Mouse (Mus musculus) adrenal gland (tissue): ENCODE data around the gene Olig3.
"Not testable (repeated sequence)": the region's sequence is repeated elsewhere in the genome, so short reads cannot be mapped to it uniquely, and the experiment has no call there.

ENCODE experiments used
- intact Hi-C: fragments of 180-260 bp; cut with DNase I; formaldehyde crosslinking; loops from one replicate; pipeline ENCODE4 v1.15.1; 2025

Gene Olig3

DNA sequence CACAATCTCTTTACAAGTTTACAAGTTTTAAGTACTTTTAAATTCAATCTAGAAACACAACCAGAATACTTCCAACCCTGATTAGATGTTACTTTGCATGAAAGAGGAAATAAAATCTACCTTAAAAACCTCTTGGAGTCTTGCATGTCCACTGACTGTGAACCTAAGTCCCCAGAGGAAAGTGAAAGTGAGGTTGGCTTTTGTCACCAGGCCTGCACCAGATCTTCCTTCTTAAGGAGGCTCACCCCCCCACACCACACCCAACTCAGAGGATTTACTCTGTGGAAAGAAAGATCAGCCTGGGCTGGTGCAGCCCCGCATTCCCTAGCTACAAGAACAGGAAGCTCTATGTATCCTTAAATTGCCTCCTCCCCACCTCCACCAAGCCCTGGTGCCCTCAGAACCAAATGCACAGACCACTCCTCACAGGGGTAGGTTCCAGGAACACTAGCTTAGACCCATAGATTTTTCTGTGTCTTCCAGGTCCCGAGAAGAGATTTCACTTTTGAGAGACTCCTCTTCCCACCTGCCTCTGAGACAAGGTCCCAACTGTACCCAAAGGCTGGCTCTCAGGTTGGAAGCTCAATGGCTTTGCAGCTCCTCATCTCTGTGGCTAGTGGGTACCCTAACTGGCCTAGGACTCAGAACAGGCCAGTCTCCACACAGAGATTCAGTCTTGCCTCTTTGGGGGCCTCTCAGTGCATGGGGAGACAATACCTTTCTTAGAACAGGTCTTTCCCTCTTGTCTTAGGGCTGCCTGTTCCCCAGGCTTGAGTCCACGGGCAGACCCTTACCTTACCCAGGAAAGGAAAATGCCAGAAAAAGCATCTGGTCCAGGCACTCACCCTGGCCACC, 4.3 kb downstream of the Olig3 start:
- intact Hi-C loops, result no loop called here

DNA sequence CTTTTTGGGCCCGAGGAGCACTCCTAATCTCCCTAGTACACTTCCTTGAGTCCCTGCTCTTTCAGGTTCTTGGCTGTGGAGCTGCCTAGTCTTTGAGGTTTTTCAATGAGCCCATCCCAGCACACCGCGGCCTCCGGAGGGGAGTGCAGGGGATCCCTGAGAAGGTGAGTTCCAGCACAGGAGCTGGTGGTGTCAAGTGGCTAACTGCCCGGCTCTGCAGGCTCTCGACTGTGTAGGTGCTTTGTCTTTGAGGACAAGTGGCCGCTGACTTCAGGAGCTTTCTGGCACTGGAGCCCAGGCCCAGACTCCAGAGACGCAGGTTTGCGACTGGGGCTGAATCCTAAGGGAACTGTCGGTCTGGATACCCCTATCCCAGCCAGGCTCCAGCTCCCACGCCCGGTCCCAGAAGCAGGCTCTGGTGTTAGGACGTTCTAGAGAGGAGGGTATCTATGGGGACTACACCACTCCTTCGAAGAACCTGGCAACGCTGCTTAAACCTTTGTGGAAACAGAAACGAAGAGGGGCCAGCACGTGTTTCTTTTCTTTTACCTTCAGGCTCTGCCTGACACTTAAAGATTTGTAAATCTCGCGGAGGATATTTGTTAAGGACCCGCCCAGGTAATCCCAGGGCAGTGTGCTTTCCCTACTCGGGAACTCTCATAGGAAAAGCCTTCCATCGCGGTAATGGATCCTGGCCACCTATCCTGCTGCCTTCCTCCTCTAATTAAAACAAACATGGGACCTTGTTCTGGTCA, 5.4 kb downstream of the Olig3 start:
- intact Hi-C loops, result no loop called here

DNA sequence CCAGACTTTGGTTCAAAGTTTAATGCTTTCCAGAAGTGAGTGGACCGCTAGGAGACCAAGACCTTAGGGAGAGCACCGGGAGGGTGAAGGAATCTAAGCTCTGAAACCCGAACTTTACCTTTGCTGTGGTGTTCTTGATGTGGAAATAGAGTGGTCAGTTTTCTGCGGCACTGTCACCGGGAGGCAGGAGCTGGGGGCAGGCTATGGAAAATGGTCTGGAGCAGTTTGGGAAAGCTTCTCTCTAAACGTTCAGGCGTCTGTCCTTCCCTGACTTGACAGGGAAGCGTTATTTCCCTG, 5.9 kb downstream of the Olig3 start:
- intact Hi-C loops, result no loop called here

DNA sequence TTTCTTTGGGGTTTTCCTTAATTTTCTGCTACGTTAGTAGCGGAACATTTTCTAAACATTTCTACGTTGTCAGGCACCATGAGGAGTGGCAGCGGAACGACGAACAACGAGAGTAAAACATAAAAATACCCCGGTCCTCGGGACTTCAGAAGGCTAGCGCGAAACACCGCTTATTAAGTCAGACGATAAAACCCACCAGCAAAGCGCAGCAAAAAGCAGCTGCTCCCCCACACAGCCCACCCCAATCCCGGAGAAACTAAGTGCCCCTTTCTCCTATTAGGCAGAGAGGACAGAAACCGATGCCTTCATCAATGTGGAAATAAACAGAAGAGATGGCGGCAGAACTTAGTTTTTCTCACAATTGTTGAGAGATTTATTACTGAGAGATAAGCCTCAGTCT, 6.5 kb downstream of the Olig3 start:
- intact Hi-C loops, result no loop called here

DNA sequence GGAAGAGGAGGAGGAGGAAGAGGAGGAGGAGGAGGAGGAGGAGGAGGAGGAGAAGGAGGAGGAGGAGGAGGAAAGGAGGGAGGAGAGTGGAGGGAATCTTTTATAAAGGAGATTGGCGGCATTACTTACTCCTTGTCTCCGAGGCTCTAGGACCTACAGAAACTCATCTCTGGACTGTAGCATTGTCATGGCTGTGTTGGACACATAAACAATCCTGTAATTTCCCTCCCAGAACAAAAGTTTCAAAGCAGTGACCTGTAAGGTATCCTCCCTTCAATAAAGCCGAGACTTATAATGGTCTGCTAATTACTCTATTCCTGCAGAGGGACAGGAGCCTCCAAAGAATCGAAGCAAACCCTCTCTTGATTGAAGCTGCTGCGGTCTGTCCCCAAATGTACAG, 7.0 kb downstream of the Olig3 start:
- intact Hi-C loops, result no loop called here

DNA sequence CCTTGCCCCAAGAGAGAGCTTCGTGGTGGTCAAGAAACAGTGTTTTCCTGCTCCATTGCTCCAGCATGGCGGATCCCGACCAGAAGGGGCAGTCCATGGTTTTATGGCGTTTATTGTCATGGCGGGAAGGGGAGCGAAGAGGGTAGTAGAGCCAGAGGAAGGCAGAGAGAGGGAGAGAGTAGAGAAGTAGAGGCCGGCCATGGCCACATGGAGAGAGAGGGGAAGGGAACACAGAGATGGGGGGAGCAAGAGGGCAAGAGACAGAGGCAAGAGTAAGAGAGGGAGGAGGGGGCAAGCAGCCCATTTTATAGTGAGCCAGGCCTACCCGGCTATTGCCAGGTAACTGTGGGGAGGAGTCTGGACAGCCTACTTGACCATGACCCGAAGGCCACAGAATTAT, 12.8 kb downstream of the Olig3 start:
- intact Hi-C loops, result no loop called here

DNA sequence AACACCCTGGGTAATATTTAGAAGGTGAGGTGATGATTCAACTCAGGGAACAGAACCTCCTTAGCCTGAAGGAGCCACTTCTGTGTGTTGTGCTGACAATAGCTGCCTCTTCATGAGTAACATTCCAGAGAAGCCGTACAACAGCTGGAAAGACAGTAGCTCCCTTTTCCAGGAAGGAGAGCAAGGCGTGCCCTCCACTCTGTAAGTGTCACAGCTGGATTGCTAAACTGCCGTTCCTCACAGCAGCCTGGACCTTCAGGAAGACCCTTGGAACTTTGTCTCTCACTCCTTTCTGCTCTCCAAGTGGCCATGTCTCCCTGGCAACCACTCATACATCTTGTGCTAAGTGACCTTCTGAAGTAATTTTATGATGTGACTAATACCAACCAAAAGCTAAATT, 13.8 kb downstream of the Olig3 start:
- intact Hi-C loops, result no loop called here

DNA sequence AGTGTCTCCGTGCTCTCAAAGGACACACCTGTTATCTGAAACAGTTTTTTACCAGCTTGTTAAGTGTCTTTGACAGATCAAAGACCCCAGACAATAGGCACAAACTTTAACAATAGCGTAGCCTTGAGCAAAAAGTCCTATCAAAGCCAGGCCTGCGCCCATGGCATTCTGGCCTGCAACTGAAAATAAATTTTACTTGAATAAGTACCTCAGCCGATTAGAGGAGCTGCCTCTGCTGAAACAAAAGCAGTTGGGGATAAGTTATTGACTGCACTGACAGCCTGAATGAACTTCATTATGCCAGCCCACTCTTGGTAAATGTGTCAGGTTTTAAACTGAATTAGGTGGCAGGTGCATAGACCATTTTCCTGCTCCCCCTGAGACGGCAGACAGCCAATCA, 15.9 kb downstream of the Olig3 start:
- intact Hi-C loops, result no loop called here

DNA sequence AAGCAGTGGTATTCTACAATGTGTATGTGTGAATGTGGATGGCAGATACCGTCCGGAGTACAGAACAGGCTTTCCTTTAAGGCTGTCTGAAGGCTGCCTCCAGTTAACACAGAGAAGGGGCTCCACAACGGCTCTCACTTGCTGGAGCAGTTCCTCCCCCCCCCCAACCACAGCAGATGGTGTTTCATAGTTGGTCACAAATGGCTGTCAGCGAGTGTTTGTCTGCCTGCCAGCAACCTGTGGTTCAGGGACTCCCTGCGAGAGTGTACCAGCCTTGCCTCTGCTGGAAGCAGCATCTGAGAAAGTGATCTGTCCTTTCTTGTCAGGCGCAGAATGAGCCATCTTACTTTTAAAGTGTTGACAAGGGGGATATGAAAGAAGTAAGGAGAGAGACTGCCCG, 17.5 kb downstream of the Olig3 start:
- intact Hi-C loops, result no loop called here

DNA sequence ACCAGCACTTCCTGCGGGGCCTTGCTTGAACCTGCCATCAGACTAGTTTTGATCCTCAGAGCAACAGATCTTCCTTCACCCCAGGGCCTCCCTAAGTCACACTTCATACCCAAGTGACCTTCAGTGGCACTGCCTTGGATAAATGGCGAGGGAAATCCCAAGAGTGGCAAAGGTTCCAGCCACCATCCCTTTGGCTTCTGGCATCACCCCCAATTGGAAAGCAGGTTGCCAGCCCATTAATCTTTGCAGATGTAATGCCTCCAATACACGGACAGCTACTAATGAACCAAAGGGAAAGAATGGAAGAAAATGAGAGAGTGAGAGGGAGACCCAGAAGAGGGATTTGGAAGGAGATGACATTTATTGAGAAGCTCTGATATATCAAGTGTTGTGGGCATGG, 18.0 kb downstream of the Olig3 start:
- intact Hi-C loops, result no loop called here

DNA sequence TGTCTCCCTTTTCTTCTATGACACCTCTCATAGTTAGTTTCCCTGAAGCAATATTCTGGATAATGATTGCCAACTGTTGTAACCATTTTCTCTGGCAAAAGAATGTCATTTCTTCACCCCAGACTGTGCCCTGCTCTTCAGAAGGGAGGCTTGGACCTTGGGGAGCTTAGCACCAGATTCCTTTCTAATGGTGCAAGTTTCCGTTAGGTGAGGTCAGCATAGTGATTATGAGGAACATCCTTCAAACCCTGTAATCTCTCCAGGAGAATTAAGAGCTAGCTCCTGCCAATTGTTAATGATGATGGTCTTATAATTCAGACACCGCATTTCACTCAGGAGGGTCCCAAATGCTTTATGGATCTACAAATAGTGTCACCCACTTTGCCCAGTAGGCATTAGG, 19.5 kb downstream of the Olig3 start:
- intact Hi-C loops, result no loop called here

DNA sequence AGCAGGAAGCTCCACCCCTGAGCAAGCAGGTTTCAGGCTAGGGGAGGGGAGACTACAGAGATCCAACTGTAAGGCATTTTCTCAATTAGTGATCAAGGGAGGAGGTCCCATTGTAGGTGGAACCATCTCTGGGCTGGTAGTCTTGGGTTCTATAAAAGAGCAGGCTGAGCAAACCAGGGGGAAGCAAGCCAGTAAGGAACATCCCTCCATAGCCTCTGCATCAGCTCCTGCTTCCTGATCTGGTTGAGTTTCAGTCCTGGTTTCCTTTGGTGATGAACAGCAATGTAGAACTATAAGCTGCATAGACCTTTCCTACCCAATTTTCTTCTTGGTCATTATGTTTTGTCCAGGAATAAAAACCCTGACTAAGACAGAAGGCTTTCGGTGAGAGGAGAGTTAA, 24.6 kb downstream of the Olig3 start:
- intact Hi-C loops, result not testable (repeated sequence)

DNA sequence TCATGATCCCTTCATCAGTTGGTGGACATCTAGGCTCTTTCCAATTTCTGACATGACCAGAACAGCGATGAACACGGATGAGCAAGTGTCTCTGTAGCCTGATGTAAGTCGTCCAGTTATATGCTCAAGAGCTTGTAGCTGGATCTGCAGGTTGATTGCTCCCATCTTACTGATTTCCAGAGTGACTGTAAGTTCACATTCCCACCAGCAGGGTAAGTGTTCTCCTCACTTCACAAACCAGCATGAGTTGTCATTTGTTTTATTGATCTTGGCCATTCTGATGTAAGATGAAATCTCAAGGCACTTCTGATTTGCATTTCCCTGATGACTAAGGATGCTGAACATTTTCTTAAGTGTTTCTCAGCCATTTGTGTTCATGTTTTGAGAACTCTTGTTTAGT, 27.8 kb downstream of the Olig3 start:
- intact Hi-C loops, result no loop called here

DNA sequence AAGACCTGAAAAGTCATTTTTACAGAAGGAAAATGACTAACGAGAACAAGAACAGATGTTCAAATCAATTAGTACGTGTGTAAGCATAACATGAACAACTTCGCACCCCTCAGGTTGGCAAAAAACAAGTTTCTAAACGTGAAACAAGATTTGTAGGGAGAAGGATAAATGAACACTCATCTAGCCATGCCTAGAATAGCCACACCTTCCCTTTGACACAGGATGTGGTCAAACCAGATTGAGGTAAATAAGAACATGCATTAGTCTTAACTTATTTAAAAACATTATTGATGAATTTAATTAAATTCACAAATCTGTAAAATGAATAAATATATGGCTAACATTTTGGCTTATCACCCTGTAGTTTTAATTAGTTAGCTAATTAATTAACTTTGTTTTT, 35.5 kb downstream of the Olig3 start:
- intact Hi-C loops, result no loop called here

DNA sequence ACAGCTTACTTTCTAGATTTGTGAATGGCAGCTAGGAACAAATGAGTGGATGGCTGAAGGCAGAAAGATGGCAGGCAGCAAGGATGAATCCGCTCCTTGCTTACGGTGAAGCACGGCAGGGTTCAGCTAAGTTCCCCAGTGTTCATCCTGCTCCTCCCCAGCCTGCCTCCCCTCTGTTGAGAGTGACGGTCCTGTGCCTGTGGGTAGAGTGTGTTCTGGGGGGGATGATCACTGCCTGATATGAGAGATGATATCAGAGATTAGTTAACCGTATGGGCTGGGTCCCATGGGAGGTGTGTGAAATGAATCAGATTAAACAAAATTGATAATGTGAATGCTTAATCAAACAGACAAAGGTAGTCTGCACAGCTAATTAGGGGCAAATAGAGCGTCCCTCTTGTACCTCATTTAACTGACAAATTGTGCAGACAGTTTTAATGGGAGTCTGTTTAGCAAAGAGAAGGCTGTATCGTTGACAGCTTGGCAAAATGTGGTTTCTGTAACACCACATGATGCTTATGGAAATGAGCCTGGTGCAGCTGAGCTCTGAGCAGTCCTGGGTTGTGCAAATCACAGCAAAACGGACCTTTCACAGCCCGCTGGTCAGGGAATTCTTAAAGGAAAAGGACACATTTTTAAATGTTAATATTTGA, 40.3 kb downstream of the Olig3 start:
- intact Hi-C loops, result no loop called here

DNA sequence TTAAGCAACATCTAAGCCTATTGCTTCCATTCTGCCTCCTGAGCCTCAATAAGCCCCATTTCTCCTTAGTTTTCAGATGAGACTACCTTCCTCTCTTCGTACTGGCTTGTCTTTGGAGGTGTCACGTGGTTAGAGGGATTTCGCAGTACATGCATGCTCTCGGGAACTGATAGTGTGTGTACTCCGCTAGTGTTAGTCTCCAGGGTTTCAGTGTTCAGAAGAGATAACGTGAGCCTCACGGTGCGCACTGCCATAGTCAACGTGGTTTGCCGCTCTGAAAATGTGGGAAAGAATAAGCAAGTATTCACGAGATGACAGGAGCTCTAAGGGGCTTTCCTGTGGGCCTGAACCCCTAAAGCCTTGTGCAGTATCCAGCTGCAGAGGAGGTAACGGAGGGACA, 41.1 kb downstream of the Olig3 start:
- intact Hi-C loops, result no loop called here

DNA sequence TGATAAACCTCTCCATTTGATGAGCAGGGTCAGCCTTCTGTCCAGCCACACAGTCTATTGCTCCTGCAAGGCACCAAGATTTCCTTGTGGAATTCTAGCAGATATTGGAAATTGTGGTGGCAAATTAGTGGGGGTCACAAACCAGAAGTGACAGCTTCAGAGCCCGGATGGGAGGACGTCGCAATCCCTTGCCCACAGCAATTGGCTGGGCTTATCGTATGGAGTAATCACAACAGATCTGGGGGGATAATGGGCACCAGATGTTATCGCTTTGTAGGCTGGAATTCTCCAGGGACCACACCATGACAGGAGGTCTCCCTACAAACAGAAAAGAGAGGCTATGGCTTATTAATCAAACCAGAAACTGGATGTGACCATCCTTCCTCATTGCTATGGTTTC, 44.8 kb downstream of the Olig3 start:
- intact Hi-C loops, result no loop called here

DNA sequence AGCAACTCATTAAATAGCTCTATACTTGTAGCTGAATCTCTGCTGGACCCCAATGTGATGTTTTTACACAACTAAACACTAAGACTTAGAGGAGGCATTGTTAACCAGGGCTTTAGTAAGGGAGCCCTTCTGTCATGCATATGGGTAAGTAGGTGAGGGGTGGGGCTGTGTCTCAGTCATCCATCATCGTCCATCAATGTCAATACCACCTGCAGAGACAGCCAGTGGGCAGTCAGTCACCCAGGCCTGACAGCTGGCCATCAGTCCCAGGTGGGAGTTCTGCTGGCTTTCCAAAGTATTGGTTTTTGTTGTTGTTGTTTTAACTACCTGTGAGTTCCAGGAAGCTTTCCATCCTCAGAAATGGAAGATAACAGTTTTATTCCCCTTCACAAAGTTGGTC, 48.1 kb downstream of the Olig3 start:
- intact Hi-C loops, result no loop called here

DNA sequence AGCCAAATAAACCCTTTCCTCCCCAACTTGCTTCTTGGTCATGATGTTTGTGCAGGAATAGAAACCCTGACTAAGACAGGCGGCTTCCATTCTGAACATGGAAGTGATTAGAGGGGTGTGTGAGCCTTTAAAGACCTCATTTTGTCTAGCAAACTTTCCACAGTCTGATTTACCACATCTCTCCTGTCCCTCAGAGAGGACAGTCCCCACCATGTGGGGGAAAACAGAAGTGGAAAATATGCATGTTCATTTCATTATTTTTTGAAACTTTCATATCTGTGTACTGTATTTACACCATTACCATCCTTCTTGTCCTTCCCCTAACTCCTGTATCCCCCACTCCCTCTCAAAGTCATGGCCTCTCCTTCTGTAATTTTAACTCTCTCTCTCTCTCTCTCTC, 49.6 kb downstream of the Olig3 start:
- intact Hi-C loops, result no loop called here

DNA sequence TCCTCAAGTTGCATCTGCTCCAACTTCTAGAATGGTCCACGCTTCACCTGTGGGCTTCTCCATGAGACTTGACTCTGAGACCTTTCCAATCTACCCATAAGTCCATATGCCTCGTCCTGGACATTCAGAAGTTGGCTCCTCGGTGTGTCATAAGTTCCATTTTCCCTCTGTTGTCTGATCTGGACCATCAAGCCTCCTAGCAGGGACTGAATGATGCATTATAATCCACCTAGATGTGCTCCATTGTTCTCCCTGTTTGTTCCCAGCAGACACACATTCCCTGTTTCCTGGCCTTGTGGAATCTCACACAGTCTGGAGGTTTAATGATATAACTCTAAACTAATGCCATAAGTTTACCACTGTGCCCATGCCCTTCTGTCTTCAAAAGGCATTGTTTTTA, 50.8 kb downstream of the Olig3 start:
- intact Hi-C loops, result no loop called here
